Mouse (Mus musculus): ENCODE data around the gene Fam189b.

- no peak for TF ChIP-seq CTCF (IDR thresholded peaks at IDR 0.05; ENCODE audit: low read depth, low read length)
- TF ChIP-seq POLR2A (IDR thresholded peaks at IDR 0.05; ENCODE audit: borderline replicate concordance, low read depth, low read length): no peak
Measured at GRCm38 (mm10) chr3:89177242-89178106, 5.5 kb upstream of the Fam189b start, which contains the start of gene Scamp3.
